Mouse (Mus musculus) left cerebral cortex, adult 8-10 months (tissue): Measurements from ENCODE around the gene Sik3. TPM values are rescaled to one million over a fixed set of nuclear protein-coding genes. Genes with fewer than 3 reads are reported as not detected.
A peak's percentile ranks its signal among the peaks of the same experiment; 100 is the strongest.
"Not testable (repeated sequence)": the region's sequence is repeated elsewhere in the genome, so short reads cannot be mapped to it uniquely, and the experiment has no call there.

Experiments
- DNase-seq, 2 experiments: peaks; one replicate each; pipeline ENCODE4 v3.0.0; 2022; ENCODE audit warnings: low spot score in 2 of 2
- total RNA-seq, 4 experiments: library from RNA; stranded (reverse); gene quantifications; 2 replicates each; pipeline ENCODE4 v1.2.4; 2022

Gene Sik3
- total RNA-seq, 4 experiments from 2014 or later: 128 to 145 (median 136) TPM

- no peak for DNase-seq
Measured at GRCm38 (mm10) chr9:46099107-46099506, 86.5 kb downstream of the Sik3 start.

- DNase-seq: no peak
Measured at GRCm38 (mm10) chr9:46103154-46103553, 90.5 kb downstream of the Sik3 start.

DNA sequence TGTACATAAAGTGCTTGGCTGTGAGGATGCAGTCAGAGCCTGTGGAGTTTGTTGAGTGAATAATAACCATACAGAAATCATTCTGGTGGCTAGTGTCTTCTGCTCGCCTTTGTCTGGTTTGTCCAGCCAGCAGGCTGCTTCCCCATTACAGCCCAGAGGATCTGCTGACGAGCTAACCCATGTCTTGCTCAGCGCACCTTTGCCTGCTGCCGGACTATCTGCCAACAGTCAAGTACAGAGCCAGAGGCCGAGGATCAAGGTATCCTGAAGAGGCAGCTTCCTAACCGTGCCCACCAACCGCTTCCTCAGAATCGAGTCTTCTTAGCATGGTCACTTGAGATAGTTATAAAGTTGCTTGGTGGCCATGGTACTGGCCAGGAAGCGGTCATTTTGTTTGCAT is 93.5 kb downstream of the Sik3 start:
- no peak for DNase-seq

DNA sequence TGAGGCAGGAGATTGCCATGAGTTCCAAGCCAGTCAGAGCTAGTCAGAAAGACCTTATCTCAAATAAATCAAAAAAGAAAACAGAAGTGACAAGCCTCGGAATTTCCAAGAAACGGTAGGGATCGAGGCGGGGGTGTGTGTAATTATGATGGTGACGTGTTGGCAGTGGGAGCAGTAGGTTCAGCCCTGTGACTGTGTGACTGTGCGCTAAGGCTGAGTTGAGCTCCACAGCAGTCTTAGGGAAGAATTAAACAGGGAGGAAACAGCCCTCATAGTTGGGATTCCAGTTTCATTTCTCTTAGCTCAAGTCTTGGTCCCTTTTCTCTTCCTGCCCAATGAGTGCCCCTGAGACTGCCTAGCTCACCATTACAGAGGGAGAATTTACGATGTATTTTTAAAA is 98.0 kb downstream of the Sik3 start:
- no peak for DNase-seq

- no peak for DNase-seq
Measured at GRCm38 (mm10) chr9:46111334-46111733, 98.7 kb downstream of the Sik3 start.

DNA sequence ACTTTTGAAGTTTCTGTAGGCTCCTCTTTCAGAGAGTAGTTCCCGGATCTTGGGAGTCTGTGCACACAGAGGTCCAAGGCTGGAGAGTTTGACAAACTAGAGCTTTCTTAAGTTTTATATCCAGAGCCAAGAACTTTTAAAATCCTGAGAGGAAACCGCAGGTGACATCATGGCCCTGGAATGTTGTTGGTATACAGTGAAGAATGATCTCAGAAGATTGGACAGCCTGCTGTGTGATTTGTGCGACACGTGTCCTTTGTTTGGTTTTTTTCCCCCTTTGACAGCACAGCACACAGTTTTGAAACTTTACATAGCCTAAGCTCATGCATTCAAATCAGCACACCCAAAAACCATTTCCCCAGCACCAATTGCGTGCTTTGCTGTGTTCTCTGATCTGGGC is 99.6 kb downstream of the Sik3 start:
- no peak for DNase-seq

- no peak for DNase-seq
Measured at GRCm38 (mm10) chr9:46118844-46119385, 106.3 kb downstream of the Sik3 start.

- peak in 1 of 2 experiments; percentile 35 for DNase-seq
Measured at GRCm38 (mm10) chr9:46119943-46120441, 107.4 kb downstream of the Sik3 start.

DNA sequence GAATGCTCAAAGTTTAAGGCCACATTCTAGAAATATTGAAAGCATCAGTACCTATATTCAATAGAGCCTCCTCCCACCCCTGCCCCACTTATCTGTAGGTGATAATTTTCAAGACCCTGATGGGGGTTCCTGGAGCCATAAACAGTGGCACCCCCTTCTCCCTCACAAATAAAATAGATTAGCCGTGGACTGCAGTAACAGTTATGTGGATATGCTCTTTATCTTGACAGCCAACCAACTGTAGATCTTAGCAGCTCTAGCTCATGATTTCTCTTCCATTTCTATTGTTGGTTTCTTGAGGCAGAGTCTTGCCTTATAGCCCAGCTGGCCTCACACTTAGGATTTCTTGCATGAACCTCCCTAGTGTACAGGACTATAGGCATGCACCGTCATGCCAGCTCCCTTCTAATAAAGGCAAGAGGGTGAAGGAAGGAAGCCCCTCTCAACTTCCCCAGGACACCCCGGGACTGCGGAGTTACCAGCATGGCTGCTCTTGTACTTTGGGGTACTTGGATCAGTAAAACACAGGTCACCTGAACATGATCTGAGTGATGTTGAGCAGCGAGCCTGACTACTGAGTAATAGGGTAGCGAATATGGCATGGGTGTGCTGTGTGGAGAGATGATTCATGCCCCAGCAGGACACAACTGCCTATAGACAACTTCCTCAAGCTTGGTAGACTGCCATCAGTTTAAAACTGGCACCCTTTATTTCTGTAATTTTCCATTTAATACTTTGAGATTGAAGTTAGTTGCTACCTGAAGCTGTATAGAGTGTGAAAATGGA is 108.0 kb downstream of the Sik3 start:
- DNase-seq: no peak

GRCm38 (mm10) chr9:46121486-46121885 is 108.9 kb downstream of the Sik3 start:
- no peak for DNase-seq

DNA sequence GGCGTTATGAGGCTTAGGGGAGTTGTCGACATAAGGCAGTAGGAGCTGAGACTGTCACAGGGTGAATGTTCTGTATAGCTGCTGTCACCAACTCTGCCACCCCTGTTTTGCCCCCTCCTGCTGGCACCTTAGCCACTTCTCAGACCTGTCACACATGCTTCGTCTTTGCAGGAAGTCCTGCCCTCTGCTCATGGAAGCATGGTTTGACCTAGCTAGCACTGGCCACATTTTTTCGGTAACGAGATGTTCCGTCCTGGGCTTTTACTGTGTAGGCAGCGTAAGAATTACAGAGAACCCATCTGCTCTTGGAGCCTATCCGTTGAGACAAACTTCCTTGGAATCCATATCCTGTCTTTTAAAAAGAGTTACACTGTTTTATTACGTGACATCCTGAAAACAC is 110.1 kb downstream of the Sik3 start:
- DNase-seq: no peak

GRCm38 (mm10) chr9:46126295-46126694 is 113.7 kb downstream of the Sik3 start:
- no peak for DNase-seq

- DNase-seq: no peak
Measured at GRCm38 (mm10) chr9:46127326-46127725, 114.7 kb downstream of the Sik3 start.

DNA sequence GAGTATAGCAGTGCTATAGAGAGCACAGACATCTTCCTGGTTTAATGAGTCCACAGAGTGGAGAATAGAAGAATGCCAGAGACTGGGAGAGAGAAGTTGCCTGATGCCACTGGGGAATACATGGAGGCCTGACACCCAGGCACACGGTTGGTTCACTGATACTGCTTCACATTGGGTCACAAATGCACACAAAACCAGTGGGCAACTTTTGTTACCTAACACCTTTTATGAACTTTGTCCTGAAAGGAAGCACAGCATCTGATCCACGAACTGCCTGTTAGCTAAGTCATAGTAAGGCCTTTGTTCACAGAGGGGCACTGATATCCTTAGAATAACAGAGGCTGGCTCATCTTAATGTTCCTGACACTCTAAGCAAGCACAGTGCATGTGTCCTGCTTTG is 116.6 kb downstream of the Sik3 start:
- DNase-seq: no peak

- not testable (repeated sequence) for DNase-seq
Measured at GRCm38 (mm10) chr9:46132821-46133220, 120.2 kb downstream of the Sik3 start.

- DNase-seq: no peak
Measured at GRCm38 (mm10) chr9:46138831-46139230, 126.2 kb downstream of the Sik3 start.

DNA sequence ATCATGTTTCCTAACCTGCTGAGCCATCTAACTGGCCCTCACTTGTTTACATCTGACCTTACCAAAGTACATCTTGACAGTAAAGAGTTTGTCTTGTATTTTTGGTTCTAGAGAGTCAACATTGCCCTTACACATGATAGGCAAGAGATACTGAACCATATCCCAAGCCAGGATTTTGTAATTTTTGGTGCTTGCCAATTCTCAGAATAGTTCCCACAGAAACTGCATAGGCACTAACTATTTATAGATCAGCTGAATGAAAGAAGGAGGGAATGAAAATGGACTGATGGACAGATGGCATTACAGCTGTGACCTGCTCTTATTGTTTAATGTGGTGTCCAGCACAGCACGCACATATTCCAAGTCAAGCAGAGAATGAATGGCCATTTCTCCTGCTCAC is 128.2 kb downstream of the Sik3 start:
- no peak for DNase-seq

GRCm38 (mm10) chr9:46142031-46142430 is 129.4 kb downstream of the Sik3 start:
- DNase-seq: no peak

- no peak for DNase-seq
Measured at GRCm38 (mm10) chr9:46142492-46142891, 129.9 kb downstream of the Sik3 start.

- DNase-seq: no peak
Measured at GRCm38 (mm10) chr9:46144976-46145375, 132.4 kb downstream of the Sik3 start.

DNA sequence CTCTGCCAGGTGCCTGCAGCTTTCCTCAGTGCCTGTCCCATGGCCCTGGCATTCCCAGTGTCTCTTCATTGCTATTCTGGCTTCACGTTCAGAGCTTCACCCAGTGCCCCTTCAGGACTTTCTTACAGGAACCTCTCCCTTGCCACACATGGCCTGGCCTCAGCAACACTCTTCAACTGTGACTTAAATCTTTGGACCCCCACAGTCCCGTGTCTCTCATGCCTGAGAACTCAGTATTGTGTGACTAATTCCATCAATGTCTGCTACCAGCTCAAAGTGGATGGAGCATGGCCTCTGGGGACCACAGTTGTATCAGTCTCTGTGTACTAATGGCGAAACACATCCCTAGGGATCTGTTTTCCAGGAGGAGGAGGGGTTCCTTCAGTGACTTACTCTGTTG is 133.8 kb downstream of the Sik3 start:
- DNase-seq: no peak

DNA sequence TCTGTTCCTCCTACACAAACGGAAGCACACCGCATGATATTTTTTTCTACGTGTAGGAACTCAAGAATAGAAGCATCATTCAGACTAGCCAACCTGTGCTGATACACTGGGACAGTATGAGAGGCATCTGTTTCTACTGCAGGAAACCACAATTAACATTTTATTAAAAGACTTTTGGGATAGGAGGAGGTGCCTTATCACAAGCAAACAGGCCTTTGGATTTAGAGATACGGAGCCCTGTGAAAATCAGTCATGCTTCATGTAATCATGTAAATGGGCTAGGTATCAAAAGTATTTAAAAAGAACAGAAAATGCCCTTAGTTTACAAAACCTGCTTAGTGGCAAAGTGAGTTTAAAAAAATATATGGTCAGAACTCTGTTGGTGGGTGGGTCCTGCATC is 136.1 kb downstream of the Sik3 start:
- DNase-seq: no peak

- no peak for DNase-seq
Measured at GRCm38 (mm10) chr9:46149392-46149791, 136.8 kb downstream of the Sik3 start.
